Mouse (Mus musculus): ENCODE results near the gene Tmem63a.
A peak's percentile ranks its signal among the peaks of the same experiment; 100 is the strongest.

DNA sequence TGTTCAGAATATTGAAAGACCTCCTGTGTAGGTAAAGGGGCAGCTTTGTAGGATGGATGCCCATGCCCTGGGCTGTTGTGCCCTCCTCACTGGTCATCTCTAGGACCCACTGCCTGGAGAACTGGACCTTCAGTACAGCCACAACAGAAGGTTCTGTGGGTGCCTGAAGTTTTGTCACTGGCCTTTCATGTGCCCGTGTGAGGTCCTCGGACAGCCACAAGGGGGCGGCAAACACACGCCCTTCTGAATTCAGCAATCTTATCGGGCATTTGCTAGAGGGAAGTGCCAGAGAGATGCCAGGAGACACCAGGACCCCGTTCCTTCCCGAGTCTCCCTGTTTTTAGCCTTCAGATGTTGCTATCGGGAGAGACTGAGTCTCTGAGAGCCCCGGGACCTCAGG lies 45.6 kb downstream of the Tmem63a start:
- TF ChIP-seq ZNF384 (IDR thresholded peaks at IDR 0.05; ENCODE audit: low read depth, low read length), result no peak
- peak; percentile 88 for TF ChIP-seq ZC3H11A (IDR thresholded peaks at IDR 0.05; ENCODE audit: borderline replicate concordance, low read depth, low read length)
- TF ChIP-seq CHD2 (IDR thresholded peaks at IDR 0.05; ENCODE audit: low read depth, low read length), result no peak
- TF ChIP-seq MAFK (IDR thresholded peaks at IDR 0.05; ENCODE audit: insufficient read depth, low read depth, low read length), result no peak
- no peak for TF ChIP-seq HCFC1 (IDR thresholded peaks at IDR 0.05; ENCODE audit: borderline replicate concordance, insufficient read depth, low read length)

Data from ES-E14 (cell line).